Mouse (Mus musculus) CH12.LX (cell line): Measurements from ENCODE around the gene Cdhr1.

ENCODE experiments used
- CTCF ChIP-seq, 2 experiments: IDR thresholded peaks in 1 of 2; conservative IDR thresholded peaks in 1 of 2; 2 replicates each; pipeline ENCODE4 v1.5.1; 2011 to 2012; ENCODE audit warnings: low read depth in 2 of 2, low read length in 2 of 2, improper control_type of control experiment in 1 of 2, inconsistent platforms in 1 of 2, mild to moderate bottlenecking in 1 of 2, moderate library complexity in 1 of 2
- E2F4 ChIP-seq: IDR thresholded peaks from 2 replicates; pipeline ENCODE4 v1.6.1; 2011; ENCODE audit warnings: low read depth, low read length, improper control_type of control experiment; ENCODE audit not compliant: insufficient replicate concordance
- EP300 ChIP-seq: IDR thresholded peaks from 2 replicates; pipeline ENCODE4 v1.6.1; 2011; ENCODE audit warnings: low read length, improper control_type of control experiment
- ETS1 ChIP-seq: conservative IDR thresholded peaks from 2 replicates; pipeline ENCODE4 v1.6.1; 2012; ENCODE audit warnings: low read depth, mild to moderate bottlenecking, inconsistent platforms, low read length, improper control_type of control experiment, moderate library complexity
- GABPA ChIP-seq: IDR thresholded peaks from 2 replicates; pipeline ENCODE4 v1.6.1; 2012; ENCODE audit warnings: low read depth, low read length, improper control_type of control experiment, inconsistent platforms; ENCODE audit not compliant: insufficient replicate concordance
- POLR2A ChIP-seq: IDR thresholded peaks from 2 replicates; pipeline ENCODE4 v1.6.1; 2011; ENCODE audit warnings: low read depth, mild to moderate bottlenecking, improper control_type of control experiment, low read length
- ZKSCAN1 ChIP-seq: IDR thresholded peaks from 2 replicates; pipeline ENCODE4 v1.6.1; 2012; ENCODE audit warnings: low read depth, inconsistent platforms, low read length, improper control_type of control experiment, borderline replicate concordance
- ZNF384 ChIP-seq: IDR thresholded peaks from 2 replicates; pipeline ENCODE4 v1.6.1; 2012; ENCODE audit warnings: low read depth, low read length, improper control_type of control experiment, inconsistent platforms

GRCm38 (mm10) chr14:37080724-37081123 lies 17.4 kb downstream of the Cdhr1 start:
- TF ChIP-seq CTCF (conservative IDR thresholded peaks at IDR 0.05 in 1 of 2, IDR thresholded peaks at IDR 0.05 in 1 of 2; ENCODE audit: low read depth in 2 of 2, low read length in 2 of 2) (no peak), ZKSCAN1 (no peak), POLR2A (no peak), EP300 (no peak), E2F4 (no peak), ZNF384 (no peak), GABPA (no peak), ETS1 (no peak)
